Mouse (Mus musculus) cerebellum, postnatal 25 days (tissue): ENCODE results near the gene Sept8.
A peak's percentile ranks its signal among the peaks of the same experiment; 100 is the strongest.

Source experiments
- DNase-seq, 2 experiments: peaks; one replicate each; pipeline ENCODE4 v3.0.0; 2021; ENCODE audit warnings: mixed read lengths in 2 of 2

The Sept8 gene

DNA sequence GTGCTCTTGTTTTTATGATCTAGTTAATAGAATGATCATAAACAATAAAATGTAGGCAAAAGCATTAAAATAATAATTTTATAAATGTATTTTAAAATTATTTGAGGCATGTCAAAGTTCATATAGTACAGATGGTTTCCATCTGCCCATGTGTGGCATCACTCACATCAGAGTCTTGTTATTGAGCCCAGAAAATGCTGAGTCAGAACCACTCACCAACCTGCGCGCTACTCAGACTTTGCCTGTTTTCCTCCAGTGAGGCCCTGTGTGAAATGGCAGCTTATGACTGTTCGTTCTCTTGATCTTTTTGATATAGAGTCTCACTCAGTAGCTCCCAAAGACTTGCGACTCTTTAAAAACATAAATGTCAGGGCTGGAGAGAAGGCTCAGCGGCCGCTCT, 66.5 kb downstream of the Sept8 start:
- DNase-seq, result no peak

DNA sequence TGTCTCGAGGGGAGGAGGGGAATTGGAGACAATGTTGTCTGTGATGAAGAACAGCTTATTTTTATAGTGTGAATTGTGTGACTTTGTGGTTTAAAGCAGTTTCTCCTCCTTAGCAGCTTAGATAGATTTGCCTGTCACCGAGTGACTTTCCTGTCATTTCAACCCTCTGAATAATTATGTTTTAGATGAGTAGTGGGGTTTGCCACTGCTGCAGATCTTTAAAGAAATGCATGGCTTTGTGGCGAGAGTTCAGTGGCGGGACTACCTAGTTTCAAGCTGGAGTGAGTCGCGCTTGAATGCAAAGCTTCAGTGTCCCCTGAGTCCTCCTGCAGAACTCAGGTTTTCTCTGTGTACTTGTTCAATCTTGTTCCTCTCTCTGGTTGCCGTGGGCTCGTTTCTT, 69.2 kb downstream of the Sept8 start:
- DNase-seq, result no peak

GRCm38 (mm10) chr11:53590368-53590768, 71.3 kb downstream of the Sept8 start:
- peak; percentile 34 to 62 for DNase-seq

DNA sequence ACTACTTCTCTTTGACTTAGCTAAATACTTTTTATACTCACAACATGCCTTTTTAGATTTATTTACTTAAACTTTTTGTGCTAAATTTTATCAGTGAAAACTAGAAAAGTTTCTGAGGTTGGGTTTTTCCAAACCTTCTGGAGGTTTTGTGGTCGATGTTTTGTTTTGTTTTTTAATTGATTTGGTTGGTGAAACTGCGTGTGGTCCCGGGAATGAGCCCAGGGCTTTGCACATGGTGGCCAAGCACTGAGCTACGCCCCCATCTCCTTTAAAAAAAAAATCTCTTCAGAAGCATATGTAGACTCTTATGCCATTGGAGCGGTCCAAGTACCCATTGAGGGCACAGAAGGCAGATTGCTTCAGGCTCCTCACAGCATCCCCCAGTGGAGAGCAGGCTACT, 72.1 kb downstream of the Sept8 start:
- no peak for DNase-seq
